Mouse (Mus musculus): ENCODE data around the gene Pdcd6ip.
A peak's percentile ranks its signal among the peaks of the same experiment; 100 is the strongest.

The Pdcd6ip gene

DNA sequence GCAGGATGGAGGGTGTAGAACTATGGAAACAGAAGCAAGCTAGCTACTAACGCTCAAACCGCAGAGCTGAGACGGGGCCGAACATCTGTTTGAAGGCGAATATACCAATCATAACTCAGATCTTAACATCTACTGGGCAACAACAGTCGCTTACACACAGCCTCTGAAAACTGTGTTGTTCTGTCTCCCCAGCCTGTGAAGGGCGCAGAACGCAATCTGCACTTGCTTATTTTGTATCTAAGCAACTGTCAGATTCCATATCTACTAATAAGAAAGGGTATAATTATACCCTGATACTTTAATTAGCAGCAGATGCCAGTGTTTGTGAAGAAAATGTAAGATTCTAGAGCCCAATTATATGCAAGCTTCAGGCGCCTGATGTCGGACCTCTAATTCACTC lies 81.3 kb downstream of the Pdcd6ip start:
- peak; percentile 47 for DNase-seq (ENCODE audit: low read depth, low spot score)

DNA sequence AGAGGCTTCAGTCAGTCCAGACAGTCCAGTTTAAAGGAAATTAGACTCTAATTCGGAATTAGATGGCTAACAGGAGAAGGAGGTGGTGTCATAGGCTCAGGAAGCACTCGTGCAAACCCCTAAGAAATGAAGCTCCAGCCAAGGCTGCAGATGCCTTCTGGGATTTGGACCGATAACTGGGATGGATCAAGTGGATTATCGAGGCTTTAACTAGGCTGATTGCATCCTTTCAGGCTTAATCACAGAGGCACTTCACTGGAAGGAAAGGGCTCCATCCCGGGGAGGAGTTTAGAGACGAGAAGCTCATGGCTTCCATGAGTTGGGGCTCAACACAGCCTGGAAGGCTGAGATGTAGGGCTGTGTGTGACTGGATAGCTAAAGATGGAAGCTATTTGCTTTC lies 84.0 kb downstream of the Pdcd6ip start:
- DNase-seq (ENCODE audit: low read depth, low spot score) = no peak

DNA sequence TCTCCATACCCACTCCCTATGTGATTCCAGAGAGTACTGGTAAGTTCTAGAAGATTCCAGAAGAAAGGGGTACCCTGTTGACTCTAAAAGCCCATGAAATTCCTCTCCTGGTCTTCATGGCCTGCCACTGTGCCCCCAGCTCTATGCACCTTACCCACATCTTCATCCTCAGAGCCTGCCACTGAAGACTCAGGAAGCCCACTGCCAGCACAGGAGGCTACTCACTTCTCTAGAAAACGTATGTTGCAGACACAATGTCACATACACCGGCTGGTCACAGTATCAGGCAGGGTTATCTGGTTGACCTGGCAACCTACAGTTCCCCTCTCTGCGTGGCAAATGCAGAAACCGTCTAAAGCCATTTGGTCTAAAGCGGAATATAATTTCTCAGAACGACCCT lies 91.0 kb downstream of the Pdcd6ip start:
- no peak for DNase-seq (ENCODE audit: low read depth, low spot score)

DNA sequence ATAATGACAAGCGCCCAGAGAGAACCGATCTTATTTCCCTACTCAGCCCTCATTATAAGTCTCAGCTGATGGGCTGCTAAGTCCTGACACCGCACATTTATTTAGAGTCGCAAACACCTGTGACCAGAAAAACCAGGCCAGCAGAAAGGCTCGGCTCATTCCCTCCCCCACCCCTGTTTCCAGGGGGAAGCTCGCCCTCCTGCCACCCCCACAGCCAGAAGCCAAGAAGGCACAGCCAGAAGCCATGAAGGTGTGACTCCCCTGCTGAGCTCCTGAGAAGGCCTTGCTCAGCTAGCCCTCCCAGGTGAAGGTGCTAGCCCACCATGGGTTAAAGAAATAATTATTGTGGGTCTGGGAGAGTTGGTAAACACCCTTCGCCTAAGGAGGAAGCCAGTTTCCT lies 97.3 kb downstream of the Pdcd6ip start:
- DNase-seq (ENCODE audit: low read depth, low spot score) = no peak

DNA sequence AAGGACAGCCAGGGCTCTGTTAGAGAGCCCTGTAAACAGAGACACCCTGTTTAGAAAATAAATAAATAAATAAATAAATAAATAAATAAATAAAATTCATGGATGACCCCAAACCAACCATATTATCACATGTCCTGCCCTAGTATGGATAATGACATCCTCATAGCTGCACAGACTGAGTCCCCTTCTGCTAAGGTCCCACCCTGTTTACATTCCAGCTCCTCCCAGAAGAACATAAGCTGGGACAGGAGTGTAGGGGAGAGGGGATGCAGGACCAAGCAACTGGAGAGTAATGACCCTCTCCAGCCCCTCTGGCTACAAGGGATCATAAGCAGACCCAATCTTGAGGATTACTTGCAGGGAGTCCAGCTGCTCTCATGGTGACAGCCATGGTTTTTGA lies 105.9 kb downstream of the Pdcd6ip start:
- DNase-seq (ENCODE audit: low read depth, low spot score) = no peak

Measured in telencephalon, adult 2 months (tissue).